Mouse (Mus musculus) stomach, postnatal 0 days (tissue): ENCODE data around the gene Acly. TPM values are rescaled to one million over a fixed set of nuclear protein-coding genes. Genes with fewer than 3 reads are reported as not detected.

Source experiments
- ATAC-seq: fragments of 200-750 bp; cut with Nextera tagmentation; 2 replicates; pipeline ENCODE4 v1.8.0; 2017; ENCODE audit not compliant: low FRiP score, low TSS enrichment
- DNase-seq: peaks from one replicate; pipeline ENCODE4 v3.0.0-alpha.2; 2016; ENCODE audit warnings: low spot score
- H3K27ac ChIP-seq: fragments of 300-500 bp; sonication (generic); replicated peaks from 2 replicates; pipeline ENCODE4 v1.5.1; 2014; ENCODE audit warnings: mild to moderate bottlenecking, control low read depth
- H3K27me3 ChIP-seq: fragments of 300-500 bp; sonication (generic); 2 replicates; pipeline ENCODE4 v1.6.1; 2014; ENCODE audit warnings: low read length; ENCODE audit not compliant: control insufficient read depth, insufficient read depth
- H3K36me3 ChIP-seq: fragments of 300-500 bp; sonication (generic); 2 replicates; pipeline ENCODE4 v1.6.1; 2014; ENCODE audit warnings: low read length, mixed read lengths; ENCODE audit not compliant: control insufficient read depth, insufficient read depth
- H3K4me1 ChIP-seq: fragments of 300-500 bp; sonication (generic); replicated peaks from 2 replicates; pipeline ENCODE4 v1.6.1; 2014; ENCODE audit warnings: antibody characterized with exemption; ENCODE audit not compliant: control insufficient read depth, insufficient read depth
- H3K4me2 ChIP-seq: fragments of 300-500 bp; sonication (generic); replicated peaks from 2 replicates; pipeline ENCODE4 v1.6.1; 2014; ENCODE audit warnings: low read depth, mild to moderate bottlenecking, control low read depth, moderate library complexity
- H3K4me3 ChIP-seq: fragments of 300-500 bp; sonication (generic); 2 replicates; pipeline ENCODE4 v1.5.1; 2014; ENCODE audit warnings: low read depth, low read length, control low read depth
- H3K9ac ChIP-seq: fragments of 300-500 bp; sonication (generic); 2 replicates; pipeline ENCODE4 v1.6.1; 2014; ENCODE audit warnings: mild to moderate bottlenecking, low read length, control low read depth, mixed read lengths
- H3K9me3 ChIP-seq: fragments of 300-500 bp; sonication (generic); 2 replicates; pipeline ENCODE4 v1.6.1; 2016; ENCODE audit warnings: low read length; ENCODE audit not compliant: control insufficient read depth
- CTCF ChIP-seq: IDR thresholded peaks from 2 replicates; pipeline ENCODE4 v1.5.1; 2016; ENCODE audit warnings: antibody characterized with exemption, low read depth, mild to moderate bottlenecking, moderate library complexity
- EP300 ChIP-seq: optimal IDR thresholded peaks from 2 replicates; pipeline ENCODE3; 2016; ENCODE audit warnings: antibody characterized with exemption
- WGBS: fragments of 180-500 bp; shearing (Covaris S2); extraction: QIAGEN DNeasy Blood & Tissue Kit; methylation state at CpG from one replicate; pipeline ENCODE4 v1.1.7; 2014; 5-methylcytosine and 5-hydroxymethylcytosine counted together
- microRNA-seq: library from miRNA; unstranded; fragments of <30 nt; microRNA quantifications from one replicate; pipeline ENCODE4, GENCODE M21; 2016
- polyA plus RNA-seq: library from polyadenylated mRNA; unstranded; fragments of >200 nt; fragmentation: Nextera tagmentation; extraction: Ambion mirVana; gene quantifications from 2 replicates; pipeline ENCODE4 v1.2.1, GENCODE M21; 2015

The Acly gene
- polyA plus RNA-seq, 1 experiment from 2014 or later = 70.6 TPM

- Histone ChIP-seq H3K4me3 (no peak overlapping the region), H3K4me2 (no peak overlapping the region), H3K36me3 (peaks cover 11% of the 10 kb centered on the region), H3K27ac (no peak overlapping the region), H3K9ac (no peak overlapping the region), H3K4me1 (no peaks in the 10 kb centered on the region), H3K9me3 (no peaks in the 10 kb centered on the region), H3K27me3 (no peaks in the 10 kb centered on the region)
- TF ChIP-seq EP300 (no peak), CTCF (no peak)
- ATAC-seq (no peak; the same call in 1 of the 2 replicates), DNase-seq (no peak)
- WGBS = 87% methylated on average over 5 of the region's 5 CpGs
Measured at GRCm38 (mm10) chr11:100432002-100432401, 95.8 kb downstream of the Acly start.

GRCm38 (mm10) chr11:100430052-100430451, 97.7 kb downstream of the Acly start:
- Histone ChIP-seq H3K4me1 (no peaks in the 10 kb centered on the region), H3K36me3 (peaks cover 2% of the 10 kb centered on the region; the same call in 1 of the 2 replicates), H3K4me2 (no peak overlapping the region), H3K27me3 (no peaks in the 10 kb centered on the region), H3K9me3 (no peaks in the 10 kb centered on the region), H3K27ac (peak overlapping the region; percentile 70), H3K9ac (no peak overlapping the region), H3K4me3 (no peak overlapping the region)
- no peak for ATAC-seq
- TF ChIP-seq EP300 (no peak), CTCF (no peak)
- no peak for DNase-seq
- WGBS = 70% methylated on average over 7 of the region's 7 CpGs

- ATAC-seq = no peak
- WGBS = 41% methylated on average over 9 of the region's 9 CpGs
- 0 out of 2 replicates have a peak overlapping the region, but pooled peaks have one; percentile 35 for H3K9ac ChIP-seq
Measured at GRCm38 (mm10) chr11:100428612-100429199, 99.1 kb downstream of the Acly start.

GRCm38 (mm10) chr11:100426820-100427219, 101.0 kb downstream of the Acly start:
- no peak overlapping the region for H3K9ac ChIP-seq
- no peaks in the 10 kb centered on the region for H3K27me3 ChIP-seq
- no peak overlapping the region for H3K27ac ChIP-seq
- H3K4me3 ChIP-seq = no peak overlapping the region
- WGBS = 76% methylated on average over 3 of the region's 3 CpGs
- no peak for TF ChIP-seq CTCF
- no peak for TF ChIP-seq EP300
- DNase-seq (no peak), ATAC-seq (no peak)
- H3K4me1 ChIP-seq = no peaks in the 10 kb centered on the region
- no peak overlapping the region for H3K4me2 ChIP-seq
- no peaks in the 10 kb centered on the region; the same call in 1 of the 2 replicates for H3K36me3 ChIP-seq
- H3K9me3 ChIP-seq = no peaks in the 10 kb centered on the region

More at GRCm38 (mm10) chr11:100428612-100429199, 99.1 kb downstream of the Acly start:
- no peak for DNase-seq
- peaks cover 2% of the 10 kb centered on the region for H3K36me3 ChIP-seq
- no peak overlapping the region for H3K4me3 ChIP-seq
- H3K4me2 ChIP-seq = no peak overlapping the region
- no peaks in the 10 kb centered on the region for H3K9me3 ChIP-seq
- TF ChIP-seq EP300 (no peak), CTCF (no peak)
- no peaks in the 10 kb centered on the region for H3K4me1 ChIP-seq
- peak overlapping the region; percentile 49; the same call in 1 of the 2 replicates for H3K27ac ChIP-seq
- no peaks in the 10 kb centered on the region for H3K27me3 ChIP-seq

Small RNAs within 50 kb of the gene (microRNA-seq; reads per million reads assigned to microRNA genes)
- gene Gm27374 (not detected), gene Mir7116 (not detected)

Other genes with a start within 250 kb of the Acly start
- gene Eif1, start 208.1 kb downstream of the Acly start, polyA plus RNA-seq = 1,487 and 1,495 TPM in 2 replicates
- gene Gast, start 193.6 kb downstream of the Acly start, polyA plus RNA-seq = 52.0 and 84.7 TPM in 2 replicates
- 7.9 and 10.1 TPM in 2 replicates for gene Hap1, start 171.9 kb downstream of the Acly start, polyA plus RNA-seq
- 234 and 259 TPM in 2 replicates for gene Jup, start 130.2 kb downstream of the Acly start, polyA plus RNA-seq
- gene P3h4, start 113.2 kb downstream of the Acly start, polyA plus RNA-seq = 40.6 and 43.2 TPM in 2 replicates
- gene Fkbp10, start 112.3 kb downstream of the Acly start, polyA plus RNA-seq = 59.5 and 62.1 TPM in 2 replicates
- 69.6 and 70.7 TPM in 2 replicates for gene Nt5c3b, start 86.2 kb downstream of the Acly start, polyA plus RNA-seq
- gene Klhl10, start 86.1 kb downstream of the Acly start, polyA plus RNA-seq = 0.16 and 0.22 TPM in 2 replicates
- 2.6 and 3.3 TPM in 2 replicates for gene Klhl11, start 55.3 kb downstream of the Acly start, polyA plus RNA-seq
- gene Ttc25, start 17.6 kb upstream of the Acly start, polyA plus RNA-seq = 0.17 and 0.33 TPM in 2 replicates
- gene Cnp, start 46.9 kb upstream of the Acly start, polyA plus RNA-seq = 23.5 and 25.7 TPM in 2 replicates
- 59.0 and 63.1 TPM in 2 replicates for gene Nkiras2, start 91.2 kb upstream of the Acly start, polyA plus RNA-seq
- 91.9 and 96.1 TPM in 2 replicates for gene Dnajc7, start 92.2 kb upstream of the Acly start, polyA plus RNA-seq
- 0.18 and 0.34 TPM in 2 replicates for gene Zfp385c, start 164.5 kb upstream of the Acly start, polyA plus RNA-seq
- gene Dhx58, start 176.3 kb upstream of the Acly start, polyA plus RNA-seq = 2.6 and 2.9 TPM in 2 replicates
- 24.6 and 27.2 TPM in 2 replicates for gene Kat2a, start 184.5 kb upstream of the Acly start, polyA plus RNA-seq
- 0.13 and 0.22 TPM in 2 replicates for gene Hspb9, start 185.8 kb upstream of the Acly start, polyA plus RNA-seq
- gene Rab5c, start 210.2 kb upstream of the Acly start, polyA plus RNA-seq = 18.4 and 22.0 TPM in 2 replicates
- gene Kcnh4, start 231.9 kb upstream of the Acly start, polyA plus RNA-seq = 0.06 TPM in 2 replicates
- not detected in 2 replicates for gene Hcrt, start 234.9 kb upstream of the Acly start, polyA plus RNA-seq
- gene Ghdc, start 243.0 kb upstream of the Acly start, polyA plus RNA-seq = 3.6 and 3.9 TPM in 2 replicates